Mouse (Mus musculus): ENCODE results near the gene Olfr112. TPM values are rescaled to one million over a fixed set of nuclear protein-coding genes. Genes with fewer than 3 reads are reported as not detected.

The Olfr112 gene
- polyA plus RNA-seq, 1 experiment from 2014 or later, result not detected

Other genes with a start within 250 kb of the Olfr112 start
- gene Olfr103, start 229.8 kb downstream of the Olfr112 start, polyA plus RNA-seq (2015; fragmentation: Nextera tagmentation; extraction: Ambion mirVana), result not detected in 2 replicates
- not detected in 2 replicates for gene Olfr104-ps, start 209.9 kb downstream of the Olfr112 start, polyA plus RNA-seq (2015; fragmentation: Nextera tagmentation; extraction: Ambion mirVana)
- not detected in 2 replicates for gene Olfr105-ps, start 190.4 kb downstream of the Olfr112 start, polyA plus RNA-seq (2015; fragmentation: Nextera tagmentation; extraction: Ambion mirVana)
- not detected in 2 replicates for gene Olfr106-ps, start 179.1 kb downstream of the Olfr112 start, polyA plus RNA-seq (2015; fragmentation: Nextera tagmentation; extraction: Ambion mirVana)
- gene Olfr107, start 170.2 kb downstream of the Olfr112 start, polyA plus RNA-seq (2015; fragmentation: Nextera tagmentation; extraction: Ambion mirVana), result not detected in 2 replicates
- not detected in 2 replicates for gene Olfr108, start 124.0 kb downstream of the Olfr112 start, polyA plus RNA-seq (2015; fragmentation: Nextera tagmentation; extraction: Ambion mirVana)
- not detected in 2 replicates for gene Olfr109, start 110.5 kb downstream of the Olfr112 start, polyA plus RNA-seq (2015; fragmentation: Nextera tagmentation; extraction: Ambion mirVana)
- gene H2-M2, start 85.9 kb downstream of the Olfr112 start, polyA plus RNA-seq (2015; fragmentation: Nextera tagmentation; extraction: Ambion mirVana), result not detected in 2 replicates
- not detected in 2 replicates for gene Olfr110, start 77.0 kb downstream of the Olfr112 start, polyA plus RNA-seq (2015; fragmentation: Nextera tagmentation; extraction: Ambion mirVana)
- not detected in 2 replicates for gene Olfr111, start 61.4 kb downstream of the Olfr112 start, polyA plus RNA-seq (2015; fragmentation: Nextera tagmentation; extraction: Ambion mirVana)
- gene Olfr113, start 8.2 kb upstream of the Olfr112 start, polyA plus RNA-seq (2015; fragmentation: Nextera tagmentation; extraction: Ambion mirVana), result not detected in 2 replicates
- gene Olfr114, start 23.3 kb upstream of the Olfr112 start, polyA plus RNA-seq (2015; fragmentation: Nextera tagmentation; extraction: Ambion mirVana), result not detected in 2 replicates
- gene Olfr115, start 57.7 kb upstream of the Olfr112 start, polyA plus RNA-seq (2015; fragmentation: Nextera tagmentation; extraction: Ambion mirVana), result not detected in 2 replicates
- gene Olfr116, start 57.7 kb upstream of the Olfr112 start, polyA plus RNA-seq (2015; fragmentation: Nextera tagmentation; extraction: Ambion mirVana), result not detected in 2 replicates
- not detected in 2 replicates for gene Olfr117, start 94.3 kb upstream of the Olfr112 start, polyA plus RNA-seq (2015; fragmentation: Nextera tagmentation; extraction: Ambion mirVana)
- not detected in 2 replicates for gene Olfr118, start 97.5 kb upstream of the Olfr112 start, polyA plus RNA-seq (2015; fragmentation: Nextera tagmentation; extraction: Ambion mirVana)
- not detected in 2 replicates for gene Olfr119, start 127.1 kb upstream of the Olfr112 start, polyA plus RNA-seq (2015; fragmentation: Nextera tagmentation; extraction: Ambion mirVana)
- not detected in 2 replicates for gene Olfr120, start 152.4 kb upstream of the Olfr112 start, polyA plus RNA-seq (2015; fragmentation: Nextera tagmentation; extraction: Ambion mirVana)
- gene Olfr121, start 179.4 kb upstream of the Olfr112 start, polyA plus RNA-seq (2015; fragmentation: Nextera tagmentation; extraction: Ambion mirVana), result not detected in 2 replicates
- not detected in 2 replicates for gene Olfr122, start 199.2 kb upstream of the Olfr112 start, polyA plus RNA-seq (2015; fragmentation: Nextera tagmentation; extraction: Ambion mirVana)
- not detected in 2 replicates for gene Olfr123, start 224.1 kb upstream of the Olfr112 start, polyA plus RNA-seq (2015; fragmentation: Nextera tagmentation; extraction: Ambion mirVana)
- not detected in 2 replicates for gene Olfr124, start 230.4 kb upstream of the Olfr112 start, polyA plus RNA-seq (2015; fragmentation: Nextera tagmentation; extraction: Ambion mirVana)